Mouse (Mus musculus): ENCODE measurements at regions not wholly inside any gene's neighbourhood (a gene's known extent, or its start where the extent isn't known, plus 50 kb on each side); places are given as distances from the start of the nearest gene placed in this dataset.
A peak's percentile ranks its signal among the peaks of the same experiment; 100 is the strongest.

DNA sequence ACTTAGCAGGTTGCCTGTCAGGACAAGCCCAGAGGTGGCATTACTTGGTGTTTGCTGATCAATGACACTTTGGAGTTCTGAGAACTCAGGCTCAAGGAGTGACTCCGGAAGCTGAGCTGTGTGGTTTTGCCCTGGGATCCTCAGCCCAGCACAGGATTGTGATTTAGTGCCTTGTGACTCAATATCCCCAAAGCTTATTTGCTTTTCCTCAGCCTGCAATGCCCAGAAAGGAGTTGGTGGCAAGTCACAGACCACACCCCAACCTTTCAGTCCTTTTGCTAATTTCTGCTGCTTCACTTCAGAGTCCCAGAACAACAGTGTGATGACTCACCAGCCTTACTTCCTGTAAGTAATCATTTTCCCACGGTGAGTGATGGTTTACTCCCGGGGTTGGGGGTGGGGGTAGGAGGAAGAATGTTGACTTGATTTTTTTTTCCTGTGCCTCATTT lies 198.5 kb upstream of the Marcks start:
- peak; percentile 10 for DNase-seq (ENCODE audit: low spot score)
- 0 out of 2 replicates have a peak overlapping the region, but pooled peaks have one; percentile 27 for H3K27ac ChIP-seq (replicated peaks)
- H3K36me3 ChIP-seq (replicated peaks) = no peaks in the 10 kb centered on the region
- peaks cover 13% of the 10 kb centered on the region for H3K4me1 ChIP-seq
- H3K4me3 ChIP-seq = no peak overlapping the region
- 37% methylated on average over 3 of the region's 3 CpGs for WGBS
- no peaks in the 10 kb centered on the region for H3K27me3 ChIP-seq (replicated peaks; ENCODE audit: low read depth, poor library complexity, severe bottlenecking)
- no peaks in the 10 kb centered on the region for H3K9me3 ChIP-seq

- no peaks in the 10 kb centered on the region for H3K9me3 ChIP-seq
- H3K4me1 ChIP-seq = peaks cover 13% of the 10 kb centered on the region
- H3K36me3 ChIP-seq (replicated peaks) = no peaks in the 10 kb centered on the region
- no peaks in the 10 kb centered on the region for H3K27me3 ChIP-seq (replicated peaks; ENCODE audit: low read depth, poor library complexity, severe bottlenecking)
- 85% methylated on average over 3 of the region's 3 CpGs for WGBS
- no peak overlapping the region for H3K27ac ChIP-seq (replicated peaks)
- DNase-seq (ENCODE audit: low spot score) = no peak
- H3K4me3 ChIP-seq = no peak overlapping the region
These were observed 196.4 kb upstream of the Marcks start for GRCm38 (mm10) chr10:37335148-37335547.

GRCm38 (mm10) chr10:37326168-37326534 lies 187.4 kb upstream of the Marcks start:
- Histone ChIP-seq H3K4me3 (no peak overlapping the region), H3K9me3 (no peaks in the 10 kb centered on the region), H3K36me3 (replicated peaks) (no peaks in the 10 kb centered on the region), H3K27me3 (replicated peaks; ENCODE audit: low read depth, poor library complexity, severe bottlenecking) (no peaks in the 10 kb centered on the region), H3K27ac (replicated peaks) (no peak overlapping the region), H3K4me1 (0 out of 2 replicates have a peak, but pooled peaks cover 11% of the 10 kb centered on the region)
- 62% methylated on average over 3 of the region's 3 CpGs for WGBS
- no peak for DNase-seq (ENCODE audit: low spot score)

GRCm38 (mm10) chr10:37325514-37326167 lies 186.9 kb upstream of the Marcks start:
- Histone ChIP-seq H3K4me1 (0 out of 2 replicates have a peak, but pooled peaks cover 11% of the 10 kb centered on the region), H3K36me3 (replicated peaks) (no peaks in the 10 kb centered on the region), H3K4me3 (no peak overlapping the region), H3K27ac (replicated peaks) (no peak overlapping the region), H3K9me3 (no peaks in the 10 kb centered on the region), H3K27me3 (replicated peaks; ENCODE audit: low read depth, poor library complexity, severe bottlenecking) (no peaks in the 10 kb centered on the region)
- DNase-seq (ENCODE audit: low spot score) = no peak
- WGBS = 62% methylated on average over 6 of the region's 6 CpGs

GRCm38 (mm10) chr10:37323689-37324088 lies 185.0 kb upstream of the Marcks start:
- WGBS = 64% methylated on average over 1 of the region's 1 CpGs
- no peak for DNase-seq (ENCODE audit: low spot score)
- no peaks in the 10 kb centered on the region for H3K9me3 ChIP-seq
- H3K4me3 ChIP-seq = no peak overlapping the region
- no peak overlapping the region for H3K27ac ChIP-seq (replicated peaks)
- no peaks in the 10 kb centered on the region for H3K27me3 ChIP-seq (replicated peaks; ENCODE audit: low read depth, poor library complexity, severe bottlenecking)
- H3K36me3 ChIP-seq (replicated peaks) = no peaks in the 10 kb centered on the region
- 0 out of 2 replicates have a peak, but pooled peaks cover 11% of the 10 kb centered on the region for H3K4me1 ChIP-seq

DNA sequence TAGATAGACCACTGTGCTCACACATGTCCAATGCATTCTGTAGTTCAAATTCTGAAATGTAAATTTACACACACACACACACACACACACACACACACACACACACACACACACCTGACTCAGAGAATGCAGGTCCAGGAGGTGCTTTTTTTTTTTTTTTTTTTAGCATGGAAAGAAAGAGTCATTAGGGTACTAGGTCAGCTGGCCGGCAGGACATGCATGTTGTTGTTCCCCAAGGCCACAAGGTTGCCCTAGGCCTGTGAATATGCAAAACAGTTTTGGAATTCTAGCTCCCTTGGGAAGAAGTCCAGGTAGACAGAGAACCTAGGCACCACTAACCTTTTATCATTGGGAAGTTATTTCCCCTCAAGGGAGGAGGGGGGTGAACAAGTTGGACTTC lies 184.1 kb upstream of the Marcks start:
- WGBS = 73% methylated on average over 1 of the region's 1 CpGs
- Histone ChIP-seq H3K4me3 (no peak overlapping the region), H3K27me3 (replicated peaks; ENCODE audit: low read depth, poor library complexity, severe bottlenecking) (no peaks in the 10 kb centered on the region), H3K9me3 (no peaks in the 10 kb centered on the region), H3K27ac (replicated peaks) (no peak overlapping the region), H3K36me3 (replicated peaks) (no peaks in the 10 kb centered on the region), H3K4me1 (0 out of 2 replicates have a peak, but pooled peaks cover 11% of the 10 kb centered on the region)
- no peak for DNase-seq (ENCODE audit: low spot score)

GRCm38 (mm10) chr10:37322310-37322709 lies 183.6 kb upstream of the Marcks start:
- Histone ChIP-seq H3K27me3 (replicated peaks; ENCODE audit: low read depth, poor library complexity, severe bottlenecking) (no peaks in the 10 kb centered on the region), H3K4me1 (0 out of 2 replicates have a peak, but pooled peaks cover 9% of the 10 kb centered on the region), H3K36me3 (replicated peaks) (no peaks in the 10 kb centered on the region), H3K27ac (replicated peaks) (no peak overlapping the region), H3K9me3 (no peaks in the 10 kb centered on the region), H3K4me3 (no peak overlapping the region)
- DNase-seq (ENCODE audit: low spot score) = no peak
- 95% methylated on average over 5 of the region's 5 CpGs for WGBS

GRCm38 (mm10) chr10:37321171-37321570 lies 182.5 kb upstream of the Marcks start:
- Histone ChIP-seq H3K4me3 (no peak overlapping the region), H3K4me1 (0 out of 2 replicates have a peak, but pooled peaks cover under 1% of the 10 kb centered on the region), H3K27me3 (replicated peaks; ENCODE audit: low read depth, poor library complexity, severe bottlenecking) (no peaks in the 10 kb centered on the region), H3K9me3 (no peaks in the 10 kb centered on the region), H3K36me3 (replicated peaks) (no peaks in the 10 kb centered on the region), H3K27ac (replicated peaks) (no peak overlapping the region)
- DNase-seq (ENCODE audit: low spot score) = no peak
- WGBS = 87% methylated on average over 3 of the region's 3 CpGs

DNA sequence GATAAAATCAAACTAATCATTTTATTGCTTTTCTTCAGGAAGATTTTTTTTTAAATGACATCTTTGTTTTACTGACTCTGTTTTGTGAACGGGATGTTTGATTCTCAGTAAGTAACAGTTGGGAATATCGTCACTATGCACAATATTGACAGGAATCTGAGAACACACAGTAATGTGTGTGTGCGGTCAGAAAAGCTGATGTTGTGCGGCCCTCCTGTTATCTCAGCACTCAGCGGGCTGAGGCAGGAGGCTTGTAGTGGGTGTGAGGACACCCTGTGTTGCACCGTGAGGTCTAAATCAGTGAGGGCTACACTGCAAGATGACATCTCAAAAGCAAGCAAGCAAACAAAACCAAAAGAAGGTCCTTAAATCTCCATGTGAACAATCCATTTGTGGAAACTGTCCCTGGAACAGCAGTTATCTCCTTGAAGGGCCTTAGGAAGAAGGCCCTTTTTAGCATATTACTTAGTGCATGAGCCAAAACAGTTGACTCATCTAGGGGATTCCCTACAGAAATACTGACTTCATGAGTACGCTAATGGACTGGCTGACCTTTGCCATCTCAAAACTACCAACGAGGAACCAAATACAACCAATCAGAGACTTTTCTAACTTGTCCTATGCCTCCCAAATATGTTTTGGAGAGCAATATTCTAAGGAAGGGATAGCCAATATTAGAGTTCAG lies 181.2 kb upstream of the Marcks start:
- no peak overlapping the region for H3K4me3 ChIP-seq
- H3K27ac ChIP-seq (replicated peaks) = no peak overlapping the region
- H3K27me3 ChIP-seq (replicated peaks; ENCODE audit: low read depth, poor library complexity, severe bottlenecking) = no peaks in the 10 kb centered on the region
- DNase-seq (ENCODE audit: low spot score) = no peak
- no peaks in the 10 kb centered on the region for H3K9me3 ChIP-seq
- H3K36me3 ChIP-seq (replicated peaks) = no peaks in the 10 kb centered on the region
- H3K4me1 ChIP-seq = peaks cover 3% of the 10 kb centered on the region; the same call in 1 of the 2 replicates
- 92% methylated on average over 8 of the region's 8 CpGs for WGBS

DNA sequence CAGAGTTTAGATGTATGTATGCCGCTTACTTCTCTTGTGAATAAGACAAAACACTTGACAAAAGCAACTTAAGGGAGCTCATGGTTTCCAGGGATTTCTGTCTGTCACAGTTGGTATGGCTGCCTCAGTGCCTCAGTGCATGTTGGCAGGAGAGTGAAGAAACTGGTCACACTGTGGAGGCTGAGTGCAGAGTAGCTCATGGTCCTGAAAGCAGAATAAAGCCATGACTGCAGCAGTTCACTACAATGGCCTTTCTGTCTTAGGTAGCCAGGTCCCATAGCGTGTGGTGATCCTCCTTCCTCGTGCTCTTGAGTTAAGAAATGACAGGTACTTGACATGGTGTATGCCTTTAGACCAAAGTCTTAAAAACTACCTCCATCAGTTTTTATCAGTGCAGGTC lies 178.0 kb upstream of the Marcks start:
- no peaks in the 10 kb centered on the region for H3K36me3 ChIP-seq (replicated peaks)
- WGBS = 84% methylated on average over 3 of the region's 3 CpGs

DNA sequence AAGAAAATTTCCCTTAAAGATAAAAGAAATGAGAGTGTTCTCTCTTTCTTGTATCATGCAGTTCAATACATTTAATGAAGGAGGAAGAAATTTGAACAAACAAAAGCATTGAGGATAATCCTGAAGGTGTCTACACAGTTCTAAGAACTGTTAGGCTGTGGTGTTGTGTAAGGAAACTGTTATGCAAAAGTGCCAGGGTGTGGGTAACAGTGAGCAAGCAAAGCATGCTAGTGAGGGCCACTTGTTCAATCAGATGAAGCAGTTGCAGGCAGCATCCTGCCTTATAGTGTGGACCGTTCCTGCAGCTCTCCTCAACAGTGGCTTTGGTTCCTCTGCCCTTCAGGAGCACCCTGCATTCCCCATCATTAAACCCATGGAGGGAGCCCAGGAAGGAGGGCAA lies 177.1 kb upstream of the Marcks start:
- H3K36me3 ChIP-seq (replicated peaks) = no peaks in the 10 kb centered on the region
- H3K27ac ChIP-seq (replicated peaks) = no peak overlapping the region
- 95% methylated on average over 1 of the region's 1 CpGs for WGBS
- H3K9me3 ChIP-seq = no peaks in the 10 kb centered on the region
- DNase-seq (ENCODE audit: low spot score) = no peak
- no peaks in the 10 kb centered on the region for H3K27me3 ChIP-seq (replicated peaks; ENCODE audit: low read depth, poor library complexity, severe bottlenecking)
- H3K4me1 ChIP-seq = peaks cover 5% of the 10 kb centered on the region; the same call in 1 of the 2 replicates
- H3K4me3 ChIP-seq = no peak overlapping the region

More for the DNA sequence above, 178.0 kb upstream of the Marcks start:
- no peak overlapping the region for H3K27ac ChIP-seq (replicated peaks)
- H3K4me1 ChIP-seq = peaks cover 5% of the 10 kb centered on the region; the same call in 1 of the 2 replicates
- H3K9me3 ChIP-seq = no peaks in the 10 kb centered on the region
- H3K27me3 ChIP-seq (replicated peaks; ENCODE audit: low read depth, poor library complexity, severe bottlenecking) = no peaks in the 10 kb centered on the region
- H3K4me3 ChIP-seq = no peak overlapping the region
- DNase-seq (ENCODE audit: low spot score) = no peak

GRCm38 (mm10) chr10:37314746-37315430 lies 176.2 kb upstream of the Marcks start:
- WGBS = 75% methylated on average over 5 of the region's 5 CpGs

More at GRCm38 (mm10) chr10:37314746-37315430, 176.2 kb upstream of the Marcks start:
- Histone ChIP-seq H3K4me3 (no peak overlapping the region), H3K4me1 (peaks cover 5% of the 10 kb centered on the region; the same call in 1 of the 2 replicates), H3K36me3 (replicated peaks) (no peaks in the 10 kb centered on the region), H3K9me3 (no peaks in the 10 kb centered on the region), H3K27me3 (replicated peaks; ENCODE audit: low read depth, poor library complexity, severe bottlenecking) (no peaks in the 10 kb centered on the region), H3K27ac (replicated peaks) (no peak overlapping the region)
- DNase-seq (ENCODE audit: low spot score) = no peak

Data from embryonic facial prominence, embryonic 10.5 days (tissue).